Mouse (Mus musculus) embryo, embryonic 10.5 days (tissue): ENCODE measurements around the gene Slc17a6.
"Not testable (repeated sequence)": the region's sequence is repeated elsewhere in the genome, so short reads cannot be mapped to it uniquely, and the experiment has no call there.

Experiments
- DNase-seq: peaks from one replicate; pipeline ENCODE4 v3.0.0-alpha.2; 2015; ENCODE audit warnings: low spot score

Slc17a6 gene

GRCm38 (mm10) chr7:51693539-51694217 is 71.9 kb downstream of the Slc17a6 start:
- no peak for DNase-seq

DNA sequence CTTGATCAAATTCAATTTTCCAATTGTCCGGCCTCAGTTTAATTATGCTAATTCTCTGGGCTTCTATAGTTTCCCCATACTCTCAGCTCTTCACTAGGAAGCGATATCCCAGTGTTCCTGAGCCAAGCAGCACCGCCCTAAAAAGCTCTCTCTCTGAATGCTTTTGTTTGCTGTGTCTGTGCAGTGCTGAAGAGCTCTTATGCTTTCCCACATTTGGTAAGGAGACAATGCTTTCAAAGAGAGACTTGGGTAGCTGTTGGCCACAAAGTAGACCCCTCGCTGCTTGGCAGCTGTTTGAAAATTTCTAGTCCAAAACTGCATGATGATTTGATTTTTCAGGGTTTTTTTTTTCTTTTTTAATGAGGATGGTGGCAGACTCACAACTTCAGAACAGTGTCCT is 72.6 kb downstream of the Slc17a6 start:
- DNase-seq: no peak

GRCm38 (mm10) chr7:51709508-51709907 is 87.7 kb downstream of the Slc17a6 start:
- no peak for DNase-seq

DNA sequence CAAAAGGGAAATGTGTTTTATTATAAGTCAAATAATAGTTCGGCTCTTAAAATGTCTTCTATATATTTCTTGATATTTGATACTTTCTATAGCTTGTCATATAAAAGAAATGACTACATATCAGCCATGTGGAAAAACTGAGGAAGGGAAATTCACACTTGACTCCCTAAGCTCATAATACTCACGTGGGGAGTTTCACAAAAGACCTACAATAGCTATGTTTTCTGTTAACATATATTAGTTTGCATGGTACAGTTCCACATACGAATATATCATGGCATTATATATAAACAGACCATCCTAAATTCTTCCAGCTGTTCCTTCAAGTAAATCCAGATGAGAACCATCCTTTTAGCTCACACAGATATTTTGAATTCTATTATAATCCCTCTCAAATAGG is 88.5 kb downstream of the Slc17a6 start:
- DNase-seq: not testable (repeated sequence)

DNA sequence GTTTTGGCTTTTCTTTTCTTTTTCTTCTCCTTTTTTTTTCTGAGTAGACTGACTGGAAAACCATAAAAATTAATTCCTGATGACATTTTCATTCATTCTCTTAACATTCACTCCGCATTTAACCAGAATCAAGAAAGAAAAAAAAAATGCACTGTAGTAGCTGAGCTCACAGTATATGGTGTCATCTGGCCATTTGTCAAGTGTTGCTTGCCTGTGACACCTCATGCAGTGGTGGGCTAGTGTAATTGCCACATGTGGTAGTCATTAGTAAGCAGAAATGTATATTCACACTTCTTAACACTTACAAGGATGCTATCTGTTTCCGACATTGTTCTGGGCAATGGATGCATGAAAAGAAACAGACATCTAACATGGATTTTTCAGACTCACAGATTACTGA is 94.0 kb downstream of the Slc17a6 start:
- DNase-seq: no peak
